In genomic region chr14:55828716-55829263, GRCm38 (mm10) we compare ENCODE assay signal across 10 mouse cellular contexts. TPM values are rescaled to one million over a fixed set of nuclear protein-coding genes. Genes with fewer than 3 reads are reported as not detected.
DNase-seq lines count a peak whose midpoint lies in the region; ATAC-seq lines count a peak whose summit lies in the region.
"Had no signal": no experiment of that assay in that cellular context is flagged by ENCODE, and none has a peak within 500 bp of the region (broad histone marks: within the 10 kb centered on the region; RNA-seq: fewer than 3 reads in every experiment).

No protein-coding gene starts in this region.

- H3K9ac ChIP-seq in lung, embryonic 16.5 days (ENCODE audit: low read length): no peak overlapping the region; the same call in 1 of the 2 replicates
- H3K9ac ChIP-seq in embryonic facial prominence, embryonic 12.5 days: 0 out of 2 replicates have a peak overlapping the region, but pooled peaks have one; percentile 20
- H3K9ac ChIP-seq in heart, embryonic 13.5 days: 0 out of 2 replicates have a peak overlapping the region, but pooled peaks have one; percentile 1
- peak overlapping the region; percentile 10; the same call in 1 of the 2 replicates for H3K9ac ChIP-seq in limb, embryonic 13.5 days
- H3K9ac ChIP-seq: intestine, embryonic 15.5 days had no signal

- no peak for ATAC-seq in lung, embryonic 16.5 days (ENCODE audit: low read depth)
- ATAC-seq in embryonic facial prominence, embryonic 12.5 days (ENCODE audit: insufficient number of reproducible peaks, insufficient read depth, low FRiP score, low TSS enrichment): no peak
- no peak for ATAC-seq in heart, embryonic 13.5 days (ENCODE audit: extremely low read depth, insufficient number of reproducible peaks, low FRiP score, low TSS enrichment)
- ATAC-seq in limb, embryonic 13.5 days (ENCODE audit: low FRiP score, low read depth): no peak
- ATAC-seq: intestine, embryonic 15.5 days had no signal

- peaks cover 16% of the 10 kb centered on the region; the same call in 1 of the 2 replicates for H3K36me3 ChIP-seq in lung, embryonic 16.5 days (ENCODE audit: control insufficient read depth, insufficient read depth, low read length)
- peaks cover 66% of the 10 kb centered on the region for H3K36me3 ChIP-seq in embryonic facial prominence, embryonic 12.5 days
- H3K36me3 ChIP-seq in heart, embryonic 13.5 days: peaks cover 22% of the 10 kb centered on the region
- peaks cover 72% of the 10 kb centered on the region for H3K36me3 ChIP-seq in limb, embryonic 13.5 days

- H3K4me1 ChIP-seq in lung, embryonic 16.5 days (replicated peaks; ENCODE audit: control insufficient read depth, insufficient read depth, low read length): peaks cover 28% of the 10 kb centered on the region
- peaks cover 39% of the 10 kb centered on the region for H3K4me1 ChIP-seq in embryonic facial prominence, embryonic 12.5 days
- H3K4me1 ChIP-seq in heart, embryonic 13.5 days: peaks cover 52% of the 10 kb centered on the region
- peaks cover 60% of the 10 kb centered on the region for H3K4me1 ChIP-seq in limb, embryonic 13.5 days

- no peak overlapping the region for H3K27ac ChIP-seq in lung, embryonic 16.5 days (ENCODE audit: low read length)
- peak overlapping the region; percentile 31; the same call in 1 of the 2 replicates for H3K27ac ChIP-seq in embryonic facial prominence, embryonic 12.5 days
- peak overlapping the region; percentile 46; the same call in 1 of the 2 replicates for H3K27ac ChIP-seq in heart, embryonic 13.5 days (replicated peaks)
- no peak overlapping the region; the same call in 1 of the 2 replicates for H3K27ac ChIP-seq in limb, embryonic 13.5 days
- H3K27ac ChIP-seq: intestine, embryonic 15.5 days had no signal

- H3K9me3 ChIP-seq in lung, embryonic 16.5 days (ENCODE audit: control insufficient read depth, low read length): no peaks in the 10 kb centered on the region
- H3K9me3 ChIP-seq in embryonic facial prominence, embryonic 12.5 days: no peaks in the 10 kb centered on the region
- H3K9me3 ChIP-seq in heart, embryonic 13.5 days: no peaks in the 10 kb centered on the region
- no peaks in the 10 kb centered on the region for H3K9me3 ChIP-seq in limb, embryonic 13.5 days
- H3K9me3 ChIP-seq: intestine, embryonic 15.5 days had no signal

- WGBS in lung, embryonic 16.5 days: 47% methylated on average over 3 of the region's 3 CpGs
- 25% methylated on average over 3 of the region's 3 CpGs for WGBS in embryonic facial prominence, embryonic 12.5 days
- WGBS in heart, embryonic 13.5 days: 43% methylated on average over 3 of the region's 3 CpGs
- WGBS in limb, embryonic 13.5 days: 50% methylated on average over 3 of the region's 3 CpGs

- peak overlapping the region; percentile 29; the same call in 1 of the 2 replicates for H3K4me2 ChIP-seq in lung, embryonic 16.5 days (ENCODE audit: low read depth, low read length)
- peak overlapping the region; percentile 98 for H3K4me2 ChIP-seq in embryonic facial prominence, embryonic 12.5 days (replicated peaks)
- 0 out of 2 replicates have a peak overlapping the region, but pooled peaks have one; percentile 11 for H3K4me2 ChIP-seq in heart, embryonic 13.5 days
- H3K4me2 ChIP-seq in limb, embryonic 13.5 days (replicated peaks): peak overlapping the region; percentile 99
- H3K4me2 ChIP-seq: intestine, embryonic 15.5 days had no signal

- H3K4me3 ChIP-seq in lung, embryonic 16.5 days (ENCODE audit: low read length): no peak overlapping the region
- H3K4me3 ChIP-seq in embryonic facial prominence, embryonic 12.5 days: no peak overlapping the region
- H3K4me3 ChIP-seq in heart, embryonic 13.5 days: no peak overlapping the region
- H3K4me3 ChIP-seq in limb, embryonic 13.5 days: peak overlapping the region; percentile 5; the same call in 1 of the 2 replicates
- H3K4me3 ChIP-seq: intestine, embryonic 15.5 days had no signal

- no peaks in the 10 kb centered on the region for H3K27me3 ChIP-seq in lung, embryonic 16.5 days (ENCODE audit: control insufficient read depth, insufficient read depth, low read depth, low read length)
- no peaks in the 10 kb centered on the region for H3K27me3 ChIP-seq in embryonic facial prominence, embryonic 12.5 days
- peaks cover 27% of the 10 kb centered on the region for H3K27me3 ChIP-seq in heart, embryonic 13.5 days (replicated peaks)
- no peaks in the 10 kb centered on the region for H3K27me3 ChIP-seq in limb, embryonic 13.5 days

- DNase-seq in lung, adult 18-20 months: no peak
- DNase-seq in liver: no peak
- no peak for DNase-seq in cerebellum, adult 18-20 months
- DNase-seq: gastrocnemius, postnatal 14 days; thymus, postnatal 25 days had no signal

RNA-seq across cellular contexts. Expression of gene Nfatc4, which starts 5.8 kb away (rescaled TPM):
- polyA plus RNA-seq in lung, embryonic 16.5 days (2015; fragmentation: Nextera tagmentation; extraction: Ambion mirVana): 48.2 and 48.5 TPM in 2 replicates
- 154 and 161 TPM in 2 replicates for polyA plus RNA-seq in embryonic facial prominence, embryonic 12.5 days (2016; fragmentation: Nextera tagmentation; extraction: Ambion mirVana)
- polyA plus RNA-seq in heart, embryonic 13.5 days (2015; fragmentation: Nextera tagmentation; extraction: Ambion mirVana): 12.5 and 14.0 TPM in 2 replicates
- 124 and 128 TPM in 2 replicates for polyA plus RNA-seq in limb, embryonic 13.5 days (2015; fragmentation: Nextera tagmentation; extraction: Ambion mirVana)

RNA-seq across cellular contexts. Expression of gene Nynrin, which starts 25.0 kb away (rescaled TPM):
- polyA plus RNA-seq in lung, embryonic 16.5 days (2015; fragmentation: Nextera tagmentation; extraction: Ambion mirVana): 16.9 and 18.8 TPM in 2 replicates
- polyA plus RNA-seq in embryonic facial prominence, embryonic 12.5 days (2016; fragmentation: Nextera tagmentation; extraction: Ambion mirVana): 41.4 and 41.7 TPM in 2 replicates
- polyA plus RNA-seq in heart, embryonic 13.5 days (2015; fragmentation: Nextera tagmentation; extraction: Ambion mirVana): 16.5 and 18.2 TPM in 2 replicates
- polyA plus RNA-seq in limb, embryonic 13.5 days (2015; fragmentation: Nextera tagmentation; extraction: Ambion mirVana): 28.2 and 34.2 TPM in 2 replicates

RNA-seq across cellular contexts. Expression of gene Ripk3, which starts 40.1 kb away (rescaled TPM):
- 38.9 and 40.8 TPM in 2 replicates for polyA plus RNA-seq in lung, embryonic 16.5 days (2015; fragmentation: Nextera tagmentation; extraction: Ambion mirVana)
- 45.5 and 50.3 TPM in 2 replicates for polyA plus RNA-seq in embryonic facial prominence, embryonic 12.5 days (2016; fragmentation: Nextera tagmentation; extraction: Ambion mirVana)
- polyA plus RNA-seq in heart, embryonic 13.5 days (2015; fragmentation: Nextera tagmentation; extraction: Ambion mirVana): 18.8 and 20.6 TPM in 2 replicates
- polyA plus RNA-seq in limb, embryonic 13.5 days (2015; fragmentation: Nextera tagmentation; extraction: Ambion mirVana): 31.0 and 37.1 TPM in 2 replicates

RNA-seq across cellular contexts. Expression of gene Adcy4, which starts 44.9 kb away (rescaled TPM):
- polyA plus RNA-seq in lung, embryonic 16.5 days (2015; fragmentation: Nextera tagmentation; extraction: Ambion mirVana): 20.0 and 20.8 TPM in 2 replicates
- 21.3 and 24.2 TPM in 2 replicates for polyA plus RNA-seq in embryonic facial prominence, embryonic 12.5 days (2016; fragmentation: Nextera tagmentation; extraction: Ambion mirVana)
- polyA plus RNA-seq in heart, embryonic 13.5 days (2015; fragmentation: Nextera tagmentation; extraction: Ambion mirVana): 17.7 TPM in 2 replicates
- polyA plus RNA-seq in limb, embryonic 13.5 days (2015; fragmentation: Nextera tagmentation; extraction: Ambion mirVana): 20.9 and 25.6 TPM in 2 replicates

RNA-seq across cellular contexts. Expression of gene Cbln3, which starts 55.4 kb away (rescaled TPM):
- 1.1 and 1.2 TPM in 2 replicates for polyA plus RNA-seq in lung, embryonic 16.5 days (2015; fragmentation: Nextera tagmentation; extraction: Ambion mirVana)
- 0.28 and 0.42 TPM in 2 replicates for polyA plus RNA-seq in embryonic facial prominence, embryonic 12.5 days (2016; fragmentation: Nextera tagmentation; extraction: Ambion mirVana)
- polyA plus RNA-seq in heart, embryonic 13.5 days (2015; fragmentation: Nextera tagmentation; extraction: Ambion mirVana): 0.27 and 0.31 TPM in 2 replicates
- 0.17 and 0.31 TPM in 2 replicates for polyA plus RNA-seq in limb, embryonic 13.5 days (2015; fragmentation: Nextera tagmentation; extraction: Ambion mirVana)

Comparison
In these comparisons a context has a peak if more than half of its experiments do, and no peak if none do; other contexts are left out.
1. H3K27ac ChIP-seq: peak in embryonic facial prominence, embryonic 12.5 days (single experiment) and heart, embryonic 13.5 days (single experiment); none in lung, embryonic 16.5 days (single experiment) and limb, embryonic 13.5 days (single experiment).
2. H3K4me2 ChIP-seq: peak in every context shown above with its lines; median percentile 99 in limb, embryonic 13.5 days; 98 in embryonic facial prominence, embryonic 12.5 days; 29 in lung, embryonic 16.5 days; 11 in heart, embryonic 13.5 days.